Mouse (Mus musculus): ENCODE data around the gene Gm5105. TPM values are rescaled to one million over a fixed set of nuclear protein-coding genes. Genes with fewer than 3 reads are reported as not detected.

Gm5105 gene
- polyA plus RNA-seq (2016; fragmentation: Nextera tagmentation; extraction: Ambion mirVana), result 0.27 and 0.73 TPM in 2 replicates

GRCm38 (mm10) chr3:138067288-138067687 is at the start of gene Gm5105:
TSS of gene Gm5105 (minus strand) at chr3:138067388.
- WGBS, result 91% methylated on average over 12 of the region's 12 CpGs
- no peaks in the 10 kb centered on the region for H3K27me3 ChIP-seq (replicated peaks)
- no peaks in the 10 kb centered on the region for H3K9me3 ChIP-seq (replicated peaks)
- peak within 1 kb of the TSS; percentile 68 for H3K4me2 ChIP-seq
- peaks cover 58% of the 10 kb centered on the region for H3K4me1 ChIP-seq (replicated peaks)
- ATAC-seq (ENCODE audit: insufficient number of reproducible peaks, low FRiP score), result no peak
- H3K9ac ChIP-seq, result peak within 1 kb of the TSS; percentile 73
- H3K4me3 ChIP-seq, result peak within 1 kb of the TSS; percentile 44
- no peaks in the 10 kb centered on the region for H3K36me3 ChIP-seq
- no peak within 1 kb of the TSS for H3K27ac ChIP-seq (ENCODE audit: poor library complexity, severe bottlenecking)

GRCm38 (mm10) chr3:138116871-138117270 is 49.7 kb upstream of the Gm5105 start:
- Histone ChIP-seq H3K4me1 (replicated peaks) (peaks cover 25% of the 10 kb centered on the region), H3K36me3 (no peaks in the 10 kb centered on the region), H3K4me3 (no peak overlapping the region), H3K4me2 (no peak overlapping the region), H3K27me3 (replicated peaks) (no peaks in the 10 kb centered on the region), H3K9ac (no peak overlapping the region), H3K27ac (ENCODE audit: poor library complexity, severe bottlenecking) (peak overlapping the region; percentile 44; the same call in 1 of the 2 replicates), H3K9me3 (replicated peaks) (no peaks in the 10 kb centered on the region)
- WGBS, result 67% methylated on average over 4 of the region's 4 CpGs
- no peak for ATAC-seq (ENCODE audit: insufficient number of reproducible peaks, low FRiP score)

- Histone ChIP-seq H3K9ac (no peak overlapping the region), H3K4me3 (no peak overlapping the region), H3K27ac (ENCODE audit: poor library complexity, severe bottlenecking) (no peak overlapping the region), H3K9me3 (replicated peaks) (no peaks in the 10 kb centered on the region), H3K36me3 (no peaks in the 10 kb centered on the region), H3K4me2 (no peak overlapping the region), H3K27me3 (replicated peaks) (no peaks in the 10 kb centered on the region), H3K4me1 (replicated peaks) (peaks cover 19% of the 10 kb centered on the region)
- WGBS, result 79% methylated on average over 17 of the region's 17 CpGs
- ATAC-seq (ENCODE audit: insufficient number of reproducible peaks, low FRiP score), result no peak
These were observed 46.9 kb upstream of the Gm5105 start for GRCm38 (mm10) chr3:138114106-138114505.

GRCm38 (mm10) chr3:138110910-138111782 is 44.0 kb upstream of the Gm5105 start:
- Histone ChIP-seq H3K9ac (no peak overlapping the region), H3K36me3 (no peaks in the 10 kb centered on the region), H3K4me1 (replicated peaks) (no peaks in the 10 kb centered on the region), H3K4me3 (no peak overlapping the region), H3K27ac (ENCODE audit: poor library complexity, severe bottlenecking) (no peak overlapping the region), H3K4me2 (no peak overlapping the region), H3K27me3 (replicated peaks) (no peaks in the 10 kb centered on the region), H3K9me3 (replicated peaks) (no peaks in the 10 kb centered on the region)
- no peak for ATAC-seq (ENCODE audit: insufficient number of reproducible peaks, low FRiP score)
- 87% methylated on average over 19 of the region's 19 CpGs for WGBS

GRCm38 (mm10) chr3:138106887-138107286 is 39.7 kb upstream of the Gm5105 start:
- 90% methylated on average over 10 of the region's 10 CpGs for WGBS
- no peaks in the 10 kb centered on the region for H3K36me3 ChIP-seq
- no peaks in the 10 kb centered on the region for H3K27me3 ChIP-seq (replicated peaks)
- H3K4me2 ChIP-seq, result no peak overlapping the region
- no peak overlapping the region for H3K27ac ChIP-seq (ENCODE audit: poor library complexity, severe bottlenecking)
- no peak overlapping the region for H3K9ac ChIP-seq
- no peaks in the 10 kb centered on the region; the same call in 1 of the 2 replicates for H3K4me1 ChIP-seq (replicated peaks)
- H3K9me3 ChIP-seq (replicated peaks), result no peaks in the 10 kb centered on the region
- no peak overlapping the region for H3K4me3 ChIP-seq
- no peak for ATAC-seq (ENCODE audit: insufficient number of reproducible peaks, low FRiP score)

- ATAC-seq (ENCODE audit: insufficient number of reproducible peaks, low FRiP score), result no peak
- WGBS, result 69% methylated on average over 5 of the region's 5 CpGs
- Histone ChIP-seq H3K27me3 (replicated peaks) (no peaks in the 10 kb centered on the region), H3K4me3 (no peak overlapping the region), H3K36me3 (no peaks in the 10 kb centered on the region), H3K9ac (no peak overlapping the region), H3K4me2 (no peak overlapping the region), H3K27ac (ENCODE audit: poor library complexity, severe bottlenecking) (no peak overlapping the region), H3K9me3 (replicated peaks) (no peaks in the 10 kb centered on the region), H3K4me1 (replicated peaks) (no peaks in the 10 kb centered on the region; the same call in 1 of the 2 replicates)
These were observed 37.9 kb upstream of the Gm5105 start for GRCm38 (mm10) chr3:138105056-138105455.

- Histone ChIP-seq H3K36me3 (no peaks in the 10 kb centered on the region), H3K9ac (no peak overlapping the region), H3K4me3 (no peak overlapping the region), H3K27ac (ENCODE audit: poor library complexity, severe bottlenecking) (no peak overlapping the region), H3K9me3 (replicated peaks) (no peaks in the 10 kb centered on the region; the same call in 1 of the 2 replicates), H3K27me3 (replicated peaks) (no peaks in the 10 kb centered on the region), H3K4me1 (replicated peaks) (no peaks in the 10 kb centered on the region; the same call in 1 of the 2 replicates), H3K4me2 (no peak overlapping the region)
- ATAC-seq (ENCODE audit: insufficient number of reproducible peaks, low FRiP score), result no peak
- WGBS, result 82% methylated on average over 4 of the region's 4 CpGs
These were observed 36.5 kb upstream of the Gm5105 start for GRCm38 (mm10) chr3:138103690-138104089.

- 81% methylated on average over 4 of the region's 4 CpGs for WGBS
- ATAC-seq (ENCODE audit: insufficient number of reproducible peaks, low FRiP score), result no peak
These were observed 34.7 kb upstream of the Gm5105 start for GRCm38 (mm10) chr3:138101936-138102335.

GRCm38 (mm10) chr3:138097718-138098117 is 30.5 kb upstream of the Gm5105 start:
- no peak for ATAC-seq (ENCODE audit: insufficient number of reproducible peaks, low FRiP score)
- 56% methylated on average over 1 of the region's 1 CpGs for WGBS
- no peaks in the 10 kb centered on the region; the same call in 1 of the 2 replicates for H3K9me3 ChIP-seq (replicated peaks)
- H3K4me1 ChIP-seq (replicated peaks), result peaks cover 27% of the 10 kb centered on the region
- H3K36me3 ChIP-seq, result no peaks in the 10 kb centered on the region
- H3K4me2 ChIP-seq, result no peak overlapping the region
- no peak overlapping the region for H3K27ac ChIP-seq (ENCODE audit: poor library complexity, severe bottlenecking)
- H3K9ac ChIP-seq, result no peak overlapping the region
- H3K4me3 ChIP-seq, result no peak overlapping the region
- no peaks in the 10 kb centered on the region for H3K27me3 ChIP-seq (replicated peaks)

More at GRCm38 (mm10) chr3:138101936-138102335, 34.7 kb upstream of the Gm5105 start:
- no peak overlapping the region for H3K27ac ChIP-seq (ENCODE audit: poor library complexity, severe bottlenecking)
- H3K9me3 ChIP-seq (replicated peaks), result no peaks in the 10 kb centered on the region; the same call in 1 of the 2 replicates
- no peaks in the 10 kb centered on the region for H3K27me3 ChIP-seq (replicated peaks)
- H3K4me2 ChIP-seq, result no peak overlapping the region
- H3K4me1 ChIP-seq (replicated peaks), result peaks cover 15% of the 10 kb centered on the region
- no peak overlapping the region for H3K9ac ChIP-seq
- no peaks in the 10 kb centered on the region for H3K36me3 ChIP-seq
- H3K4me3 ChIP-seq, result no peak overlapping the region

GRCm38 (mm10) chr3:138096263-138097028 is 29.3 kb upstream of the Gm5105 start:
- ATAC-seq (ENCODE audit: insufficient number of reproducible peaks, low FRiP score), result no peak
- 81% methylated on average over 19 of the region's 19 CpGs for WGBS
- H3K4me1 ChIP-seq (replicated peaks), result peaks cover 27% of the 10 kb centered on the region
- no peaks in the 10 kb centered on the region for H3K36me3 ChIP-seq
- H3K27me3 ChIP-seq (replicated peaks), result no peaks in the 10 kb centered on the region
- no peak overlapping the region for H3K9ac ChIP-seq
- no peak overlapping the region for H3K27ac ChIP-seq (ENCODE audit: poor library complexity, severe bottlenecking)
- no peak overlapping the region for H3K4me3 ChIP-seq
- H3K4me2 ChIP-seq, result no peak overlapping the region
- H3K9me3 ChIP-seq (replicated peaks), result no peaks in the 10 kb centered on the region; the same call in 1 of the 2 replicates

GRCm38 (mm10) chr3:138095718-138096117 is 28.5 kb upstream of the Gm5105 start:
- no peak for ATAC-seq (ENCODE audit: insufficient number of reproducible peaks, low FRiP score)
- H3K27ac ChIP-seq (ENCODE audit: poor library complexity, severe bottlenecking), result no peak overlapping the region

More at GRCm38 (mm10) chr3:138095718-138096117, 28.5 kb upstream of the Gm5105 start:
- no peaks in the 10 kb centered on the region for H3K27me3 ChIP-seq (replicated peaks)
- H3K9me3 ChIP-seq (replicated peaks), result no peaks in the 10 kb centered on the region; the same call in 1 of the 2 replicates
- 65% methylated on average over 10 of the region's 10 CpGs for WGBS
- H3K9ac ChIP-seq, result no peak overlapping the region
- H3K4me3 ChIP-seq, result no peak overlapping the region
- no peaks in the 10 kb centered on the region for H3K36me3 ChIP-seq
- peaks cover 27% of the 10 kb centered on the region for H3K4me1 ChIP-seq (replicated peaks)
- no peak overlapping the region for H3K4me2 ChIP-seq

Measured in heart, embryonic 12.5 days (tissue).